Mouse (Mus musculus): ENCODE data around the gene Dnajc15.

DNA sequence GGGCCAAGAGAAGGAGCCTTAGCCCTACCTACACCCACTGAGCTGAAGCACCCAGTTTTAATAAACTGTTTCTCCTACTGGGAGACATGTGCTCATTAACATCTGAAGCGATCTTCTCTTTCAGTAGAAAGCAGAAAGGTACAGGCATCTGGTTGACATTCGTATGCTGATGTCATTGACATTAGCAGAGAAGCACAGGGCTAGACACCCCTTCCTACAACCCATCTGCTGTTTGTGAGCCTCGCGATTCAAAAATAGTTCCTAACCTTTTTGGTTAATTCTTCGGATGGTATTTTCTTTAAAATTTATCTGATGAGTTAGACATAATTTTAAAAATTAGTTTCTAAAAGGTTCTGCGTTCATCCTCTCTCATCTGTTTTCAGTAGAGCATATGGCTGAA is 81.9 kb downstream of the Dnajc15 start:
- TF ChIP-seq CTCF (IDR thresholded peaks at IDR 0.05; ENCODE audit: insufficient read depth, low read depth, low read length) (no peak), POLR2A (IDR thresholded peaks at IDR 0.05; ENCODE audit: insufficient read depth, low read depth, low read length) (no peak)

Data from olfactory bulb, adult 2 months (tissue).